Mouse (Mus musculus): ENCODE measurements at regions not wholly inside any gene's neighbourhood (a gene's known extent, or its start where the extent isn't known, plus 50 kb on each side); places are given as distances from the start of the nearest gene placed in this dataset.
A peak's percentile ranks its signal among the peaks of the same experiment; 100 is the strongest.
"Not testable (repeated sequence)": the region's sequence is repeated elsewhere in the genome, so short reads cannot be mapped to it uniquely, and the experiment has no call there.

DNA sequence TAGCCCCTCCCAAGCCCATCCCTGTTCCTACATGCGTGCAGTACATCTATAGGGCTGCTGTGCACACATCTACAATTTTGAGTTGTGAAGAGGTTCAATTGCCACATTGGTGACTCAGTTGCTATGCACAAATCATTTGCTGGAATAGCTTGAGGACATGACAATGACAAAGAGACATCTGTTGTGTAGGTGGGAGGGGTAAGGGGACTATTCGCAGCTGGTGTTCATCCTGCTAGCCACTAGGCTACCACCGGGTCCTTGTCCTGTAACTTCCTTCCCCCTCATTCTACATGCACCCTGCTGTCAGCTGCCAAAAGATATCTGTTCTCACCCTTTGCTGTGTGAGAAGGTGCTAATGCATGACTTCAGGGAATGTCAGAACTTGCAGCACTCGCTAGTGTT lies 1117.7 kb upstream of the Arrdc3 start:
- DNase-seq (ENCODE audit: low spot score) = peak; percentile 34

GRCm38 (mm10) chr13:79784991-79785666 lies 1098.1 kb upstream of the Arrdc3 start:
- no peak for DNase-seq (ENCODE audit: low spot score)

GRCm38 (mm10) chr13:79801591-79801990 lies 1081.6 kb upstream of the Arrdc3 start:
- no peak for DNase-seq (ENCODE audit: low spot score)

- no peak for DNase-seq (ENCODE audit: low spot score)
Measured at GRCm38 (mm10) chr13:79835592-79835991, 1047.6 kb upstream of the Arrdc3 start.

GRCm38 (mm10) chr13:79844800-79845199 lies 1038.4 kb upstream of the Arrdc3 start:
- peak; percentile 72 for DNase-seq (ENCODE audit: low spot score)

DNA sequence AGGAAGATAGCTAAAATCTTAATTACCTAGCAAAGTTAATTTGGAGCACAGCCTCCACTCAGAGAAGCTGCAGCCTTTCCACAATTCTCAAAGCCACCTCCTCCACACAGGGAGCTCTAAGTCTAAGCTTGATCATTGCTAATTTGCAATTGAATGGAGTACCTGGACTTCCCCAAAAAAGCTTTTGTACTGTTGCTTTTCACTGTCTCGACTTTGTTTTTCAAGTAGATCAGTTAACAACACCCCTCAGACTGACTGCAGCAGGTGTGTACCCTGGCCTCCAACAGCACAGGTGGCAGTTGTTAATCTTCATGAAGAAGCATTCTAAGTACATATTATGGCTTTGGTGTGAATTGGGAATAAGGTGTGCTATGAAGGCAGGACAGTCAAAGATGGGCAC lies 1015.7 kb upstream of the Arrdc3 start:
- not testable (repeated sequence) for DNase-seq (ENCODE audit: low spot score)

DNA sequence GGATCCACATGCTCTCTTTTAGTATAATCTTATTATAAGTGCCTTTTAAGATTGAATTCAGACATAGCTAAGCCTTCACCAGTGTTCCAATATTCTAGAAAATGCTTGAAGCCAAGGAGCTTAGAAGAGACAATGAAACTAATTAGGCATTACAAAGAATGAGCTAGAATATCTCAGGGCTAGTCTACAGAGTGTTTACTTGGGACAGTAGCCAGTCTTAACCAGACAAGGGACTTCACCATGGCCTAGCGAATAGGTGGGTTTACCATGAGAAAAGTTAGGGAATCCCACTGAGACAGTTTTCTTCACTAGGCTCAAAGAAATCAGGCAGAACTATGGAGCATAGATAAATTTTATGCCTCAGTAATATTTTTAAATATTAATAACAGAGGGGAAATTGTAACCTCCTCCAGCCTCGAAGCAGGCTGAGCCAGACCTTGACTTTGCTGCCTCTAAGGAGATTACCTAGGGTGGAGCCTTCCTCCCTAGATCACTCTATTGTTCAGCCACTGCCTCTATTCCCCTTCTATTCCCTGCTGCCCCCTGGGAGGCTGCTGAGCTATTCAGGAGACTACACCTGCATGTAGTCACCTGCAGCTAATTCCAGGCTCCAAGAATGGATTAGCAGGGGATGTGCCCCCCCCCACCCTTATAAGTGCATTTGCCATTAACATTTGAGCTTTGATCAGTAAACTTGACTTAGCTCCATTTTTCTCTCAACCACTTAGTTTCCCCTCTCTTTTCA lies 1014.5 kb upstream of the Arrdc3 start:
- no peak for DNase-seq (ENCODE audit: low spot score)

GRCm38 (mm10) chr13:79880136-79880535 lies 1003.0 kb upstream of the Arrdc3 start:
- no peak for DNase-seq (ENCODE audit: low spot score)

- no peak for DNase-seq (ENCODE audit: low spot score)
Measured at GRCm38 (mm10) chr13:79885959-79886358, 997.2 kb upstream of the Arrdc3 start.

- no peak for DNase-seq (ENCODE audit: low spot score)
Measured at GRCm38 (mm10) chr13:79886361-79886760, 996.8 kb upstream of the Arrdc3 start.

All from retina, embryonic 14.5 days (tissue).